Mouse (Mus musculus) heart, embryonic 11.5 days (tissue): ENCODE results near the gene Macrod2. TPM values are rescaled to one million over a fixed set of nuclear protein-coding genes. Genes with fewer than 3 reads are reported as not detected.

Experiments used
- ATAC-seq: fragments of 200-750 bp; cut with Nextera tagmentation; replicated peaks from 2 replicates; pipeline ENCODE4 v1.8.0; 2017; ENCODE audit warnings: moderate library complexity; ENCODE audit not compliant: insufficient number of reproducible peaks, low FRiP score, low TSS enrichment
- H3K27ac ChIP-seq: fragments of 300-500 bp; sonication (generic); 2 replicates; pipeline ENCODE4 v1.5.1; 2014; ENCODE audit warnings: mild to moderate bottlenecking, low read depth, low read length
- H3K27me3 ChIP-seq: fragments of 300-500 bp; sonication (generic); 2 replicates; pipeline ENCODE4 v1.6.1; 2014; ENCODE audit warnings: mild to moderate bottlenecking, low read length, mixed read lengths; ENCODE audit not compliant: control insufficient read depth, insufficient read depth
- H3K36me3 ChIP-seq: fragments of 300-500 bp; sonication (generic); 2 replicates; pipeline ENCODE4 v1.6.1; 2014; ENCODE audit warnings: mild to moderate bottlenecking, low read length, moderate library complexity, mixed read lengths; ENCODE audit not compliant: control insufficient read depth, insufficient read depth
- H3K4me1 ChIP-seq: fragments of 300-500 bp; sonication (generic); 2 replicates; pipeline ENCODE4 v1.6.1; 2014; ENCODE audit warnings: low read length; ENCODE audit not compliant: control insufficient read depth, insufficient read depth
- H3K4me2 ChIP-seq: fragments of 300-500 bp; sonication (generic); 2 replicates; pipeline ENCODE4 v1.6.1; 2014; ENCODE audit warnings: mild to moderate bottlenecking, moderate library complexity
- H3K4me3 ChIP-seq: fragments of 300-500 bp; sonication (generic); 2 replicates; pipeline ENCODE4 v1.5.1; 2014; ENCODE audit warnings: low read depth, low read length
- H3K9ac ChIP-seq: fragments of 300-500 bp; sonication (generic); 2 replicates; pipeline ENCODE4 v1.6.1; 2014; ENCODE audit warnings: mild to moderate bottlenecking, low read depth, low read length, moderate library complexity
- H3K9me3 ChIP-seq: fragments of 300-500 bp; sonication (generic); replicated peaks from 2 replicates; pipeline ENCODE4 v1.6.1; 2016; ENCODE audit warnings: low read length; ENCODE audit not compliant: control insufficient read depth
- WGBS: fragments of 180-500 bp; shearing (Covaris S2); extraction: QIAGEN DNeasy Blood & Tissue Kit; methylation state at CpG from one replicate; pipeline ENCODE4 v1.1.7; 2014; ENCODE audit not compliant: insufficient replicate concordance; 5-methylcytosine and 5-hydroxymethylcytosine counted together
- polyA plus RNA-seq: library from polyadenylated mRNA; unstranded; fragments of >200 nt; fragmentation: Nextera tagmentation; extraction: Ambion mirVana; gene quantifications from 2 replicates; pipeline ENCODE4 v1.2.1, GENCODE M21; 2014

The Macrod2 gene
- polyA plus RNA-seq, 1 experiment from 2014 or later = 20.5 TPM

DNA sequence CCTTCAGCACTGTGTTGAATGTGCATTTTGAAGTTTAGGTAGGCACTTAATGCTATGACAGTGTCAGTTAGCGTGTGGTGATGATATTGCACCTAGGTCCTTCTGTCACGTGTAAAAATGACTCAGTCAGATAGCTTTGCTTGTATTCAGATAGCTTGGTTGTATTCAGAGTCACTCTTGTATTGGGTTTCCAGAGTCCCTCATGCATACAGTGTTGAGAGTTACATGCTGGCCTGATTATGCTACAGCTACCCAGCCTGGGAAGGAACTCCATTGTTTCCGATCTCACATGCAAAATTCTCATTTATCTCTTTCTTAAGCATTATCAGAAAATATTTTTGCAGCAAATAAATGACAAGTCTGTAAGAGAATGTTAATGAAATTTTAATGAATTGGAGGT is 1187.3 kb downstream of the Macrod2 start:
- ATAC-seq = no peak
- H3K27me3 ChIP-seq = no peaks in the 10 kb centered on the region
- 68% methylated on average over 3 of the region's 3 CpGs for WGBS
- no peak overlapping the region for H3K9ac ChIP-seq
- no peak overlapping the region for H3K4me2 ChIP-seq
- no peaks in the 10 kb centered on the region for H3K9me3 ChIP-seq
- peaks cover 3% of the 10 kb centered on the region; the same call in 1 of the 2 replicates for H3K4me1 ChIP-seq
- H3K27ac ChIP-seq = no peak overlapping the region
- no peaks in the 10 kb centered on the region for H3K36me3 ChIP-seq
- no peak overlapping the region for H3K4me3 ChIP-seq

DNA sequence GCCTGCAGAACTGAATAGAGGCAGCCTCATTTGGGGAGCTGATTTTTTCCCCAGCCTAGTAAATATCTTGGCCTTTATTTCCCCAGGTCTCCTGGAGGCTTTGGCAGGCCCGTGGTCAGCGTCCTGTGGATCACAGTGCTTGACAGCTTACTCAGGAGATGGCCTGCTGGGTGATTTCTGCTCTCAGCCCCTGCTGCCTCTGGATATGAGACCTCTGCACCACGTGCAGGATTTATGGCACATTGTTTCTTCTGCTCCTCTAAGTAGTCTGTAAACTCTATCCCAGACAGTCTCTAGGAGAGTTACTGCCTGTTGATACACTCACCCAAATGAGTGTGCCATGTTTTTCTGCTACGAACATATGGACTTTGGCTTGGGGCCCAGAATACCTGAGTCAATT is 1187.8 kb downstream of the Macrod2 start:
- H3K27me3 ChIP-seq = no peaks in the 10 kb centered on the region
- ATAC-seq = no peak
- no peak overlapping the region for H3K9ac ChIP-seq
- no peak overlapping the region for H3K4me2 ChIP-seq
- H3K4me3 ChIP-seq = no peak overlapping the region
- 43% methylated on average over 4 of the region's 4 CpGs for WGBS
- H3K27ac ChIP-seq = no peak overlapping the region
- H3K9me3 ChIP-seq = no peaks in the 10 kb centered on the region
- peaks cover 6% of the 10 kb centered on the region; the same call in 1 of the 2 replicates for H3K4me1 ChIP-seq
- H3K36me3 ChIP-seq = no peaks in the 10 kb centered on the region

DNA sequence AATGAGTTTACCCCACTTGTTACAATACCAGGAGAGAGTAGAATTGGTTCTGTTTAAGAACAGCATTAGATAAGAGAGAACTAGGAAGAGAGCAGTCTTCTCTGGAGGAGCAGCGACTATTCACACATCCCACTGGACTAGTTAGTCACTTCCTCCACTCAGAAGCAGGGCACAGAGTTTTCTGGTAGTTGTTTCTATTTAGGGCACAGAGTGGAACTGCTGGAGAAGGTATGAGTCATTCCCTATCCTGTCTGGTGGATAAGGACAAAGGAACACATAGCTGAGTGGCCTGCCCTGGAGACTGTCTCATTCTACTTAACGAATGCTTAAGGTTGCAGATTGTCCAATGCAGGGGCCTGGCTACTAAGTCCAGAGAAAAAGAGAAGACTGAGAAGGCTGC is 1192.2 kb downstream of the Macrod2 start:
- no peak overlapping the region for H3K4me2 ChIP-seq
- no peak overlapping the region for H3K9ac ChIP-seq
- no peaks in the 10 kb centered on the region for H3K27me3 ChIP-seq
- peak; percentile 89 for ATAC-seq
- 23% methylated on average over 2 of the region's 2 CpGs for WGBS
- no peaks in the 10 kb centered on the region for H3K36me3 ChIP-seq
- H3K9me3 ChIP-seq = no peaks in the 10 kb centered on the region
- H3K4me3 ChIP-seq = no peak overlapping the region
- H3K4me1 ChIP-seq = peaks cover 6% of the 10 kb centered on the region; the same call in 1 of the 2 replicates
- peak overlapping the region; percentile 80; the same call in 1 of the 2 replicates for H3K27ac ChIP-seq

- 63% methylated on average over 4 of the region's 4 CpGs for WGBS
Observed at GRCm38 (mm10) chr2:141591326-141591725, 1196.2 kb downstream of the Macrod2 start.

GRCm38 (mm10) chr2:141594811-141595210 is 1199.7 kb downstream of the Macrod2 start:
- no peaks in the 10 kb centered on the region for H3K9me3 ChIP-seq
- no peak for ATAC-seq
- no peak overlapping the region for H3K4me2 ChIP-seq
- WGBS = 73% methylated on average over 4 of the region's 4 CpGs
- H3K36me3 ChIP-seq = no peaks in the 10 kb centered on the region
- no peaks in the 10 kb centered on the region for H3K27me3 ChIP-seq
- H3K9ac ChIP-seq = no peak overlapping the region
- H3K4me1 ChIP-seq = no peaks in the 10 kb centered on the region
- no peak overlapping the region for H3K27ac ChIP-seq
- H3K4me3 ChIP-seq = no peak overlapping the region

More at GRCm38 (mm10) chr2:141591326-141591725, 1196.2 kb downstream of the Macrod2 start:
- H3K9ac ChIP-seq = no peak overlapping the region
- H3K27me3 ChIP-seq = no peaks in the 10 kb centered on the region
- no peaks in the 10 kb centered on the region for H3K9me3 ChIP-seq
- ATAC-seq = no peak
- H3K4me3 ChIP-seq = no peak overlapping the region
- H3K36me3 ChIP-seq = no peaks in the 10 kb centered on the region
- H3K4me2 ChIP-seq = no peak overlapping the region
- H3K27ac ChIP-seq = no peak overlapping the region
- peaks cover 6% of the 10 kb centered on the region; the same call in 1 of the 2 replicates for H3K4me1 ChIP-seq

GRCm38 (mm10) chr2:141617721-141618120 is 1222.6 kb downstream of the Macrod2 start:
- ATAC-seq = no peak
- no peaks in the 10 kb centered on the region for H3K27me3 ChIP-seq
- no peak overlapping the region for H3K4me2 ChIP-seq
- no peaks in the 10 kb centered on the region for H3K4me1 ChIP-seq
- H3K9ac ChIP-seq = no peak overlapping the region
- no peak overlapping the region for H3K4me3 ChIP-seq
- no peaks in the 10 kb centered on the region for H3K36me3 ChIP-seq
- WGBS = 81% methylated on average over 2 of the region's 2 CpGs
- H3K9me3 ChIP-seq = no peaks in the 10 kb centered on the region
- H3K27ac ChIP-seq = no peak overlapping the region

GRCm38 (mm10) chr2:141618257-141618656 is 1223.1 kb downstream of the Macrod2 start:
- WGBS = 77% methylated on average over 5 of the region's 5 CpGs
- no peaks in the 10 kb centered on the region for H3K9me3 ChIP-seq
- H3K4me1 ChIP-seq = no peaks in the 10 kb centered on the region
- H3K27me3 ChIP-seq = no peaks in the 10 kb centered on the region
- no peaks in the 10 kb centered on the region for H3K36me3 ChIP-seq
- no peak overlapping the region for H3K9ac ChIP-seq
- no peak overlapping the region for H3K4me2 ChIP-seq
- no peak for ATAC-seq
- H3K27ac ChIP-seq = no peak overlapping the region
- H3K4me3 ChIP-seq = no peak overlapping the region

GRCm38 (mm10) chr2:141664051-141664450 is 1268.9 kb downstream of the Macrod2 start:
- no peak overlapping the region for H3K9ac ChIP-seq
- no peak overlapping the region for H3K4me2 ChIP-seq
- no peak overlapping the region for H3K27ac ChIP-seq
- no peaks in the 10 kb centered on the region for H3K4me1 ChIP-seq
- no peak overlapping the region for H3K4me3 ChIP-seq
- no peaks in the 10 kb centered on the region for H3K9me3 ChIP-seq
- H3K36me3 ChIP-seq = no peaks in the 10 kb centered on the region
- no peak for ATAC-seq
- no peaks in the 10 kb centered on the region for H3K27me3 ChIP-seq

DNA sequence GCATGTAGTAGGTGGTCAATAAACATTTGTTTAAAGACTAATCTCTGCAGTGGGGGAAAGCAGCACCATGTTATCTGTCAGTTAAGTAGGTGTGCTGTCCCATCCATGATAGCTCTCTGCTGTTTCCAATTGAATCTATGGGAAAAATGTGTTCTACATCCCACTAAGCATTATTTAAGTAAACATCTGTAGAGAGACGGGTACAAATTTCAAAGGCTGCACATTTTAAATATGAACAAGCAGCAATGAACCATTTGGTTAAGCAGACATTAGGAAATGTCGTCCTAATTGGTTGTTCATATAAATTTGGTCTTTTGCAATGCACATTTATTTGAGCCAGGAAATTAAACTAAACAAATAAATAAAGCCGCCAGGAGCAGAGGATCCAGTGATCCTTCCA is 1277.7 kb downstream of the Macrod2 start:
- Histone ChIP-seq H3K4me3 (no peak overlapping the region), H3K9ac (no peak overlapping the region), H3K27me3 (no peaks in the 10 kb centered on the region), H3K4me2 (no peak overlapping the region), H3K4me1 (no peaks in the 10 kb centered on the region), H3K27ac (no peak overlapping the region), H3K36me3 (no peaks in the 10 kb centered on the region), H3K9me3 (no peaks in the 10 kb centered on the region)
- 79% methylated on average over 3 of the region's 3 CpGs for WGBS
- ATAC-seq = no peak
